Mouse (Mus musculus) lung, postnatal 0 days (tissue): ENCODE measurements around the gene Slc26a11.

ENCODE experiments used
- CTCF ChIP-seq: IDR thresholded peaks from 2 replicates; pipeline ENCODE4 v1.5.1; 2016; ENCODE audit warnings: antibody characterized with exemption, mild to moderate bottlenecking
- EP300 ChIP-seq: IDR thresholded peaks from 2 replicates; pipeline ENCODE4 v1.6.1; 2016; ENCODE audit warnings: antibody characterized with exemption, mild to moderate bottlenecking, control low read depth

GRCm38 (mm10) chr11:119427431-119427830 lies 72.1 kb downstream of the Slc26a11 start:
- TF ChIP-seq CTCF (no peak), EP300 (no peak)
